Mouse (Mus musculus) heart, embryonic 15.5 days (tissue): Measurements from ENCODE around the gene Pelo. TPM values are rescaled to one million over a fixed set of nuclear protein-coding genes. Genes with fewer than 3 reads are reported as not detected.
A peak's percentile ranks its signal among the peaks of the same experiment; 100 is the strongest.

Experiments used
- ATAC-seq: fragments of 200-750 bp; cut with Nextera tagmentation; replicated peaks from 2 replicates; pipeline ENCODE4 v1.8.0; 2017; ENCODE audit warnings: low read depth, moderate TSS enrichment; ENCODE audit not compliant: insufficient number of reproducible peaks, insufficient read depth, low FRiP score
- H3K27ac ChIP-seq: fragments of 300-500 bp; sonication (generic); 2 replicates; pipeline ENCODE4 v1.5.1; 2015; ENCODE audit warnings: mild to moderate bottlenecking, inconsistent platforms
- H3K27me3 ChIP-seq: fragments of 300-500 bp; sonication (generic); 2 replicates; pipeline ENCODE4 v1.6.1; 2015; ENCODE audit warnings: inconsistent platforms
- H3K36me3 ChIP-seq: fragments of 300-500 bp; sonication (generic); 2 replicates; pipeline ENCODE4 v1.6.1; 2015; ENCODE audit warnings: mild to moderate bottlenecking, inconsistent platforms
- H3K4me1 ChIP-seq: fragments of 300-500 bp; sonication (generic); replicated peaks from 2 replicates; pipeline ENCODE4 v1.6.1; 2015; ENCODE audit warnings: inconsistent platforms
- H3K4me2 ChIP-seq: fragments of 300-500 bp; sonication (generic); 2 replicates; pipeline ENCODE4 v1.6.1; 2015; ENCODE audit warnings: inconsistent platforms, mild to moderate bottlenecking, moderate library complexity
- H3K4me3 ChIP-seq: fragments of 300-500 bp; sonication (generic); 2 replicates; pipeline ENCODE4 v1.5.1; 2015; ENCODE audit warnings: mild to moderate bottlenecking, inconsistent platforms
- H3K9ac ChIP-seq: fragments of 300-500 bp; sonication (generic); 2 replicates; pipeline ENCODE4 v1.6.1; 2015; ENCODE audit warnings: mild to moderate bottlenecking, inconsistent platforms
- H3K9me3 ChIP-seq: fragments of 300-500 bp; sonication (generic); replicated peaks from 2 replicates; pipeline ENCODE4 v1.6.1; 2016; ENCODE audit warnings: inconsistent platforms
- WGBS: fragments of 180-500 bp; shearing (Covaris S2); methylation state at CpG from one replicate; pipeline ENCODE4 v1.1.7; 2015; ENCODE audit warnings: mixed read lengths; 5-methylcytosine and 5-hydroxymethylcytosine counted together
- polyA plus RNA-seq: library from polyadenylated mRNA; unstranded; fragments of >200 nt; fragmentation: Nextera tagmentation; extraction: Ambion mirVana; gene quantifications from 2 replicates; pipeline ENCODE4 v1.2.1, GENCODE M21; 2015

Pelo gene
- polyA plus RNA-seq, 1 experiment from 2014 or later: 4.7 TPM

- WGBS: 71% methylated on average over 3 of the region's 3 CpGs
- Histone ChIP-seq H3K27me3 (no peaks in the 10 kb centered on the region), H3K9me3 (no peaks in the 10 kb centered on the region), H3K9ac (no peak overlapping the region), H3K4me1 (0 out of 2 replicates have a peak, but pooled peaks cover 2% of the 10 kb centered on the region), H3K36me3 (no peaks in the 10 kb centered on the region), H3K4me3 (no peak overlapping the region), H3K4me2 (no peak overlapping the region), H3K27ac (no peak overlapping the region)
- ATAC-seq: no peak
Observed at GRCm38 (mm10) chr13:115071431-115071830, 18.6 kb downstream of the Pelo start.

GRCm38 (mm10) chr13:115067968-115068330 lies 22.0 kb downstream of the Pelo start:
- H3K4me3 ChIP-seq: no peak overlapping the region
- H3K27me3 ChIP-seq: no peaks in the 10 kb centered on the region
- 85% methylated on average over 1 of the region's 1 CpGs for WGBS
- peaks cover 2% of the 10 kb centered on the region; the same call in 1 of the 2 replicates for H3K4me1 ChIP-seq
- no peaks in the 10 kb centered on the region for H3K9me3 ChIP-seq
- H3K27ac ChIP-seq: no peak overlapping the region
- no peaks in the 10 kb centered on the region for H3K36me3 ChIP-seq
- ATAC-seq: no peak
- H3K4me2 ChIP-seq: no peak overlapping the region
- H3K9ac ChIP-seq: no peak overlapping the region

GRCm38 (mm10) chr13:115067324-115067967 lies 22.5 kb downstream of the Pelo start:
- Histone ChIP-seq H3K27me3 (no peaks in the 10 kb centered on the region), H3K4me1 (peaks cover 2% of the 10 kb centered on the region; the same call in 1 of the 2 replicates), H3K4me2 (no peak overlapping the region), H3K4me3 (no peak overlapping the region), H3K9ac (no peak overlapping the region), H3K9me3 (no peaks in the 10 kb centered on the region), H3K36me3 (no peaks in the 10 kb centered on the region), H3K27ac (no peak overlapping the region)
- no peak for ATAC-seq
- WGBS: 92% methylated on average over 4 of the region's 4 CpGs

DNA sequence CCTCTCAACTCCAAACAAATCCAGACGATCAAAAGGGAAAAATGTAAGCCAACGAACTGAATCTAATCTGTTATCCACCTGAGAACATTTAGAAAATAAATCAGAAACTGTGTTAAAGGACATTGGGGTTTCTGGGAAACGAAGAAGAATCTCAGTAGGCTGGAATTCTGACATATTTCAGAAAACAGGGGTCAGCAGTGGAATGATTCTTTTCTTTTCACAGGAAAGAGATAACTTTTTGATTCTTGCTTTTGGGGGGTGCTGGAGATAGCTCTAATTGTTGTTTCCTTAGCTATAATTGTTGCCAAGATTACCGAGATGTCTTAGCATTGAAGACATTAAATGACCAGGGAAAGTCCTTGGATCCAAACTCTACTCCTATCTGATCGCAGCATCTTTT lies 32.4 kb downstream of the Pelo start:
- no peak overlapping the region for H3K4me3 ChIP-seq
- no peaks in the 10 kb centered on the region for H3K36me3 ChIP-seq
- no peak overlapping the region for H3K27ac ChIP-seq
- WGBS: 60% methylated on average over 5 of the region's 5 CpGs
- H3K9me3 ChIP-seq: no peaks in the 10 kb centered on the region
- ATAC-seq: no peak
- no peak overlapping the region for H3K4me2 ChIP-seq
- H3K4me1 ChIP-seq: peaks cover 9% of the 10 kb centered on the region
- no peaks in the 10 kb centered on the region for H3K27me3 ChIP-seq
- H3K9ac ChIP-seq: no peak overlapping the region

DNA sequence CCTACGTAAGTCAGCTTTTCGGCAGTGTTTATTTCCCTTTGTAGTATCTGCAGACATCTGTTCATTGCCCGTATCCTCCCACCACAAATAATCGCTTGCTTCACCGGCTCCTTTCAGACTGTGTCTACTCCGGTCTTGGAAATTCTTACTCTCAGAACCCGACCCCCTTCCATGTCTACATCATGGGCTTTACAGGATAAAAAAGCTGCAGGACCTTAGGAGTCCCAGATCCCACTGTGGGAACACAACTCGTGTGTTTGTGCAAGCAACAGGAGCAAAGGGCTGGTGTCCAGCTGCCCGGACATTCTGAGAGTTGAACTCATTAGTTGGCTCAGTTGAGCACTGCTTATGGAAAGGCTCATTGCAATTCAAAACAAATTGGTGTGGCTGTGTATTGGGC lies 35.2 kb downstream of the Pelo start:
- Histone ChIP-seq H3K4me2 (no peak overlapping the region), H3K9ac (no peak overlapping the region), H3K9me3 (no peaks in the 10 kb centered on the region), H3K4me3 (no peak overlapping the region), H3K27me3 (no peaks in the 10 kb centered on the region), H3K27ac (peak overlapping the region; percentile 13; the same call in 1 of the 2 replicates), H3K4me1 (peaks cover 10% of the 10 kb centered on the region), H3K36me3 (no peaks in the 10 kb centered on the region)
- 48% methylated on average over 9 of the region's 9 CpGs for WGBS
- no peak for ATAC-seq

- Histone ChIP-seq H3K4me3 (no peak overlapping the region), H3K9ac (no peak overlapping the region), H3K4me2 (no peak overlapping the region), H3K27ac (no peak overlapping the region), H3K36me3 (peaks cover 2% of the 10 kb centered on the region; the same call in 1 of the 2 replicates), H3K4me1 (peaks cover 10% of the 10 kb centered on the region), H3K9me3 (no peaks in the 10 kb centered on the region), H3K27me3 (no peaks in the 10 kb centered on the region)
- ATAC-seq: no peak
- 73% methylated on average over 7 of the region's 7 CpGs for WGBS
Observed at GRCm38 (mm10) chr13:115052568-115052967, 37.4 kb downstream of the Pelo start.

GRCm38 (mm10) chr13:115050660-115051559 lies 39.1 kb downstream of the Pelo start:
- no peaks in the 10 kb centered on the region for H3K9me3 ChIP-seq
- no peaks in the 10 kb centered on the region for H3K27me3 ChIP-seq
- no peak overlapping the region for H3K4me2 ChIP-seq
- H3K36me3 ChIP-seq: peaks cover 3% of the 10 kb centered on the region; the same call in 1 of the 2 replicates
- 63% methylated on average over 13 of the region's 13 CpGs for WGBS
- no peak overlapping the region for H3K9ac ChIP-seq
- no peak overlapping the region for H3K4me3 ChIP-seq
- ATAC-seq: no peak
- no peak overlapping the region for H3K27ac ChIP-seq
- H3K4me1 ChIP-seq: peaks cover 10% of the 10 kb centered on the region

DNA sequence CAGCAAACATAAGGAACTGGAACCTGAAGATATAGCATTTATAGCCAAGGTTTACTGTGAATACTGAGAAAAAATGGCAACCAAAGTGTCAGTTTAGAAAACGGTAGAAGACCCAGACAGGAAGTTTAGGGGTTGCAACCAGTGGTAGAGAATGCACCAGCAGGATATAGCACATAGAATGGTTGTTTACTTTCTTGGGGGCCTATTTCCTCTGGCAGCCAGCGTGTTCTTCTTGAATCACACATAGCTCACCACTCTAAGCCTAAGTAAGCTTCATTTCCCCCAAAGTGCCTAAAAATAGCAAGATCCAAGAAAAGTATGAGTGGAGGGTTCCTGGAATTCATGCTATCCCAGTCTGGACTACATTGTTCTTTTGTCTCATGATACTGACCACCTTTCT lies 47.3 kb downstream of the Pelo start:
- Histone ChIP-seq H3K27ac (peak overlapping the region; percentile 28; the same call in 1 of the 2 replicates), H3K9ac (no peak overlapping the region), H3K4me1 (peaks cover 4% of the 10 kb centered on the region), H3K27me3 (no peaks in the 10 kb centered on the region), H3K36me3 (peaks cover 2% of the 10 kb centered on the region; the same call in 1 of the 2 replicates), H3K4me2 (no peak overlapping the region), H3K4me3 (no peak overlapping the region), H3K9me3 (no peaks in the 10 kb centered on the region)
- no peak for ATAC-seq
- WGBS: 44% methylated on average over 2 of the region's 2 CpGs

Other genes starting within 250 kb of the Pelo start
- 1.7 and 4.1 TPM in 2 replicates for gene Itga2, start 158.1 kb downstream of the Pelo start, polyA plus RNA-seq
- gene Gm49395, start 11.7 kb upstream of the Pelo start, polyA plus RNA-seq: 6.0 and 8.9 TPM in 2 replicates
- 23.5 and 25.6 TPM in 2 replicates for gene Itga1, start 11.8 kb upstream of the Pelo start, polyA plus RNA-seq